Mouse (Mus musculus): ENCODE measurements around the gene Emilin1. TPM values are rescaled to one million over a fixed set of nuclear protein-coding genes. Genes with fewer than 3 reads are reported as not detected.

Emilin1 gene
- total and polyA plus RNA-seq, 3 experiments = 0.11 to 0.63 (median 0.34) TPM

GRCm38 (mm10) chr5:30909863-30910262, 3.3 kb upstream of the Emilin1 start:
- Histone ChIP-seq H3K4me2 (ENCODE audit: insufficient read depth, low read depth, poor library complexity, severe bottlenecking) (no peak overlapping the region), H3K27ac (ENCODE audit: insufficient read depth, low read depth) (no peak overlapping the region), H3K36me3 (replicated peaks in 1 of 2; ENCODE audit: control insufficient read depth in 1 of 2, insufficient read depth in 1 of 2, low read length in 1 of 2) (peaks cover 12 to 14% of the 10 kb centered on the region in 2 experiments), H3K9ac (ENCODE audit: insufficient read depth, low read depth) (no peak overlapping the region), H3K9me3 (replicated peaks; ENCODE audit: low read length) (no peaks in the 10 kb centered on the region), H3K27me3 (replicated peaks) (peaks cover 10% of the 10 kb centered on the region), H3K4me3 (replicated peaks in 1 of 3; ENCODE audit: low read depth in 2 of 3, low read length in 2 of 3, poor library complexity in 1 of 3) (no peak overlapping the region), H3K4me1 (ENCODE audit: control insufficient read depth in 1 of 2, insufficient read depth in 2 of 2) (peaks cover 2 to 23% of the 10 kb centered on the region in 2 experiments; a peak in 3 of 4 replicates), H3K79me2 (replicated peaks; ENCODE audit: control insufficient read depth, extremely low read depth, insufficient read depth, poor library complexity, severe bottlenecking) (peaks cover 26% of the 10 kb centered on the region)
- no peak for DNase-seq (ENCODE audit: extremely low read depth)
- in situ Hi-C loops (cut with MboI; ENCODE audit: low pct_ligation_motif_present, low pct_unique_long_range_greater_than_20kb, low sequenced_read_pairs) (no loop called here), dilution Hi-C loops (cut with MboI; ENCODE audit: extremely low pct_ligation_motif_present, extremely low pct_unique_long_range_greater_than_20kb, low sequenced_read_pairs) (no loop called here)
- TF ChIP-seq TBP (conservative IDR thresholded peaks at IDR 0.05; ENCODE audit: low read depth, low read length) (peak; percentile 84; the same call in 1 of the 2 replicates), CHD2 (IDR thresholded peaks at IDR 0.05; ENCODE audit: low read length) (no peak)

- dilution Hi-C loops (cut with MboI; ENCODE audit: extremely low pct_ligation_motif_present, extremely low pct_unique_long_range_greater_than_20kb, low sequenced_read_pairs) = no loop called here
- Histone ChIP-seq H3K27me3 (replicated peaks) (peaks cover 10% of the 10 kb centered on the region), H3K4me2 (ENCODE audit: insufficient read depth, low read depth, poor library complexity, severe bottlenecking) (no peak overlapping the region), H3K79me2 (replicated peaks; ENCODE audit: control insufficient read depth, extremely low read depth, insufficient read depth, poor library complexity, severe bottlenecking) (peaks cover 20% of the 10 kb centered on the region), H3K9ac (ENCODE audit: insufficient read depth, low read depth) (no peak overlapping the region), H3K36me3 (replicated peaks in 1 of 2; ENCODE audit: control insufficient read depth in 1 of 2, insufficient read depth in 1 of 2, low read length in 1 of 2) (peaks cover 6 to 8% of the 10 kb centered on the region in 2 experiments), H3K4me3 (replicated peaks in 1 of 3; ENCODE audit: low read depth in 2 of 3, low read length in 2 of 3, poor library complexity in 1 of 3) (no peak overlapping the region), H3K27ac (ENCODE audit: insufficient read depth, low read depth) (no peak overlapping the region), H3K4me1 (ENCODE audit: control insufficient read depth in 1 of 2, insufficient read depth in 2 of 2) (peaks cover 5 to 23% of the 10 kb centered on the region in 2 experiments), H3K9me3 (replicated peaks; ENCODE audit: low read length) (no peaks in the 10 kb centered on the region)
- no peak for TF ChIP-seq POLR2A (IDR thresholded peaks at IDR 0.05; ENCODE audit: low read depth, low read length)
- TF ChIP-seq MYC (IDR thresholded peaks at IDR 0.05; ENCODE audit: low read depth, low read length) = no peak
- no peak for TF ChIP-seq CHD2 (IDR thresholded peaks at IDR 0.05; ENCODE audit: low read length)
- in situ Hi-C loops (cut with MboI; ENCODE audit: low pct_ligation_motif_present, low pct_unique_long_range_greater_than_20kb, low sequenced_read_pairs) = no loop called here
- no peak for DNase-seq (ENCODE audit: extremely low read depth)
These were observed 2.7 kb upstream of the Emilin1 start for GRCm38 (mm10) chr5:30910481-30910880.

GRCm38 (mm10) chr5:30912156-30912555, 1.0 kb upstream of the Emilin1 start:
- Histone ChIP-seq H3K36me3 (replicated peaks in 1 of 2; ENCODE audit: control insufficient read depth in 1 of 2, insufficient read depth in 1 of 2, low read length in 1 of 2) (no peaks in the 10 kb centered on the region), H3K9ac (ENCODE audit: insufficient read depth, low read depth) (no peak overlapping the region), H3K4me3 (replicated peaks in 1 of 3; ENCODE audit: low read depth in 2 of 3, low read length in 2 of 3, poor library complexity in 1 of 3) (no peak overlapping the region), H3K79me2 (replicated peaks; ENCODE audit: control insufficient read depth, extremely low read depth, insufficient read depth, poor library complexity, severe bottlenecking) (peaks cover 3% of the 10 kb centered on the region; the same call in 1 of the 2 replicates), H3K9me3 (replicated peaks; ENCODE audit: low read length) (no peaks in the 10 kb centered on the region), H3K27ac (ENCODE audit: insufficient read depth, low read depth) (no peak overlapping the region), H3K4me2 (ENCODE audit: insufficient read depth, low read depth, poor library complexity, severe bottlenecking) (no peak overlapping the region), H3K4me1 (ENCODE audit: control insufficient read depth in 1 of 2, insufficient read depth in 2 of 2) (peaks cover 4 to 27% of the 10 kb centered on the region in 2 experiments), H3K27me3 (replicated peaks) (peaks cover 14% of the 10 kb centered on the region)
- in situ Hi-C loops (cut with MboI; ENCODE audit: low pct_ligation_motif_present, low pct_unique_long_range_greater_than_20kb, low sequenced_read_pairs) (no loop called here), dilution Hi-C loops (cut with MboI; ENCODE audit: extremely low pct_ligation_motif_present, extremely low pct_unique_long_range_greater_than_20kb, low sequenced_read_pairs) (no loop called here)
- no peak for DNase-seq (ENCODE audit: extremely low read depth)
- no peak for TF ChIP-seq GABPA (IDR thresholded peaks at IDR 0.05; ENCODE audit: insufficient replicate concordance, low read depth, low read length)
- no peak for TF ChIP-seq MAZ (IDR thresholded peaks at IDR 0.05; ENCODE audit: low read depth, low read length)
- TF ChIP-seq ZMIZ1 (IDR thresholded peaks at IDR 0.05; ENCODE audit: low read depth, low read length) = no peak

All from CH12.LX (cell line).